Mouse (Mus musculus) bone marrow macrophage, adult 2 months (primary cell): Measurements from ENCODE around the gene Mrpl54.

ENCODE experiments used
- CTCF ChIP-seq: IDR thresholded peaks from 2 replicates; pipeline ENCODE4 v1.5.1; 2012; ENCODE audit warnings: low read depth, mild to moderate bottlenecking, low read length, moderate library complexity
- POLR2A ChIP-seq: IDR thresholded peaks from 2 replicates; pipeline ENCODE4 v1.6.1; 2012; ENCODE audit warnings: mild to moderate bottlenecking, low read depth, low read length, borderline replicate concordance

DNA sequence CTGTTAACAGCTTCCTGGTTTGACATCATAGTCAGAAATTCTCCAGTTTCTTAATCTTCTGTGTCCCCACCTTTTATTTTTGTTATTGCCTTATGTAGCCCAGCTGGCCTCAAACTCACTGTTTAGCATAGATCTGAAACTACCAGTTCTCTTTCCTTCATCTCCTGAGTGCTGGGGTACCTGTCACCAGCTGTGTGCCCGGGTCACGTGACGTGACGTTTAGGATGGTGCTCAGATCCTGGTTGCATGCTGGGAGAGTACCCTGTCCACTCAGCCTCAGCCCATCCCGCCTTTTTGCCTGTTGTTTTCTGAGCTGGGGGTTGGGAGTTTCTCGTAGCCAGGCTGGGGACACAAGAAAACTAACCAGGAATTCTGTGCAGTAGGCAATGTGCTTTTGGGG lies 30.5 kb upstream of the Mrpl54 start:
- TF ChIP-seq CTCF, result no peak
- TF ChIP-seq POLR2A, result no peak
